Mouse (Mus musculus): ENCODE results near the gene Max.

The Max gene

GRCm38 (mm10) chr12:76961932-76962891 is at the start of gene Max:
TSS of gene Max (minus strand) at chr12:76962201.
- peak; percentile 96 for DNase-seq (ENCODE audit: extremely low spot score, low spot score)

- DNase-seq (ENCODE audit: extremely low spot score, low spot score), result no peak
Measured at GRCm38 (mm10) chr12:77011092-77011720, 49.2 kb upstream of the Max start.

GRCm38 (mm10) chr12:77009202-77010030 is 47.4 kb upstream of the Max start:
- DNase-seq (ENCODE audit: extremely low spot score, low spot score), result no peak

GRCm38 (mm10) chr12:77004893-77005292 is 42.9 kb upstream of the Max start:
- no peak for DNase-seq (ENCODE audit: extremely low spot score, low spot score)

- DNase-seq (ENCODE audit: extremely low spot score, low spot score), result no peak
Measured at GRCm38 (mm10) chr12:77002551-77003228, 40.7 kb upstream of the Max start.

GRCm38 (mm10) chr12:77001312-77001711 is 39.3 kb upstream of the Max start:
- no peak for DNase-seq (ENCODE audit: extremely low spot score, low spot score)

GRCm38 (mm10) chr12:77000705-77001284 is 38.8 kb upstream of the Max start:
- peak; percentile 43 for DNase-seq (ENCODE audit: extremely low spot score, low spot score)

- peak; percentile 57 for DNase-seq (ENCODE audit: extremely low spot score, low spot score)
Measured at GRCm38 (mm10) chr12:77000096-77000704, 38.2 kb upstream of the Max start.

- no peak for DNase-seq (ENCODE audit: extremely low spot score, low spot score)
Measured at GRCm38 (mm10) chr12:76994766-76995165, 32.8 kb upstream of the Max start.

GRCm38 (mm10) chr12:76992891-76993529 is 31.0 kb upstream of the Max start:
- DNase-seq (ENCODE audit: extremely low spot score, low spot score), result no peak

- DNase-seq (ENCODE audit: extremely low spot score, low spot score), result no peak
Measured at GRCm38 (mm10) chr12:76982818-76983471, 20.9 kb upstream of the Max start.

GRCm38 (mm10) chr12:76979530-76979929 is 17.5 kb upstream of the Max start:
- DNase-seq (ENCODE audit: extremely low spot score, low spot score), result no peak

GRCm38 (mm10) chr12:76972669-76973068 is 10.7 kb upstream of the Max start:
- DNase-seq (ENCODE audit: extremely low spot score, low spot score), result no peak

- DNase-seq (ENCODE audit: extremely low spot score, low spot score), result no peak
Measured at GRCm38 (mm10) chr12:76972241-76972640, 10.2 kb upstream of the Max start.

GRCm38 (mm10) chr12:76971642-76972221 is 9.7 kb upstream of the Max start:
- no peak for DNase-seq (ENCODE audit: extremely low spot score, low spot score)

GRCm38 (mm10) chr12:76965876-76966275 is 3.9 kb upstream of the Max start:
- DNase-seq (ENCODE audit: extremely low spot score, low spot score), result no peak

- no peak for DNase-seq (ENCODE audit: extremely low spot score, low spot score)
Measured at GRCm38 (mm10) chr12:76965089-76965488, 3.1 kb upstream of the Max start.

- no peak for DNase-seq (ENCODE audit: extremely low spot score, low spot score)
Measured at GRCm38 (mm10) chr12:76961052-76961931, 709 bp downstream of the Max start.
